Mouse (Mus musculus) gastrocnemius, postnatal 4 days (tissue): ENCODE measurements around the gene Hoxa3. TPM values are rescaled to one million over a fixed set of nuclear protein-coding genes. Genes with fewer than 3 reads are reported as not detected.

Experiments used
- DNase-seq, 2 experiments: peaks; one replicate each; pipeline ENCODE4 v3.0.0; 2021 to 2022; ENCODE audit warnings: low spot score in 2 of 2, mixed read lengths in 2 of 2
- total RNA-seq, 2 experiments: library from RNA; stranded (reverse); gene quantifications; 2 replicates each; pipeline ENCODE4 v1.2.3; 2021

Hoxa3 gene
- total RNA-seq, 2 experiments from 2014 or later = 3.2 to 4.1 TPM

GRCm38 (mm10) chr6:52171938-52172337 is 41.2 kb downstream of the Hoxa3 start:
- no peak for DNase-seq

- no peak for DNase-seq
These were observed 41.8 kb downstream of the Hoxa3 start for GRCm38 (mm10) chr6:52171331-52171730.

- no peak for DNase-seq
These were observed 42.3 kb downstream of the Hoxa3 start for GRCm38 (mm10) chr6:52170898-52171223.

- peak in 1 of 2 experiments; percentile 18 for DNase-seq
These were observed 42.8 kb downstream of the Hoxa3 start for GRCm38 (mm10) chr6:52170166-52170897.

GRCm38 (mm10) chr6:52169499-52170165 is 43.5 kb downstream of the Hoxa3 start:
- peak in 1 of 2 experiments; percentile 12 for DNase-seq

GRCm38 (mm10) chr6:52168191-52169055 is 44.7 kb downstream of the Hoxa3 start:
- peak in 1 of 2 experiments; percentile 19 for DNase-seq

GRCm38 (mm10) chr6:52167736-52168161 is 45.4 kb downstream of the Hoxa3 start:
- no peak for DNase-seq

- DNase-seq = no peak
These were observed 46.0 kb downstream of the Hoxa3 start for GRCm38 (mm10) chr6:52167176-52167575.

GRCm38 (mm10) chr6:52166431-52167077 is 46.6 kb downstream of the Hoxa3 start:
- DNase-seq = no peak

- no peak for DNase-seq
These were observed 47.4 kb downstream of the Hoxa3 start for GRCm38 (mm10) chr6:52165441-52166370.

- DNase-seq = no peak
These were observed 48.3 kb downstream of the Hoxa3 start, which contains the start of gene Hoxa2 for GRCm38 (mm10) chr6:52164626-52165440. Gene Hoxa2 (minus strand): TSS chr6:52164831.

GRCm38 (mm10) chr6:52164051-52164625 is 49.0 kb downstream of the Hoxa3 start:
- no peak for DNase-seq

GRCm38 (mm10) chr6:52163366-52164031 is 49.6 kb downstream of the Hoxa3 start:
- no peak for DNase-seq

- no peak for DNase-seq
These were observed 50.3 kb downstream of the Hoxa3 start for GRCm38 (mm10) chr6:52162611-52163365.

- no peak for DNase-seq
These were observed 51.1 kb downstream of the Hoxa3 start for GRCm38 (mm10) chr6:52162093-52162380.

GRCm38 (mm10) chr6:52161336-52162092 is 51.6 kb downstream of the Hoxa3 start:
- no peak for DNase-seq
